Mouse (Mus musculus): ENCODE measurements around the gene Zfp446.
"Not testable (repeated sequence)": the region's sequence is repeated elsewhere in the genome, so short reads cannot be mapped to it uniquely, and the experiment has no call there.

- TF ChIP-seq CTCF, EP300 (IDR thresholded peaks at IDR 0.05; ENCODE audit: low read depth): not testable (repeated sequence)
Measured at GRCm38 (mm10) chr7:12937254-12937803, 40.3 kb upstream of the Zfp446 start.

All from liver, embryonic 14.5 days (tissue).